Mouse (Mus musculus) kidney, embryonic 14.5 days (tissue): ENCODE data around the gene Zfp597. TPM values are rescaled to one million over a fixed set of nuclear protein-coding genes. Genes with fewer than 3 reads are reported as not detected.

Experiments
- ATAC-seq: fragments of 200-750 bp; cut with Nextera tagmentation; 2 replicates; pipeline ENCODE4 v1.8.0; 2017; ENCODE audit warnings: moderate number of reproducible peaks, mild to moderate bottlenecking, moderate TSS enrichment, moderate library complexity; ENCODE audit not compliant: low FRiP score, low TSS enrichment
- H3K27ac ChIP-seq: fragments of 300-500 bp; sonication (generic); 2 replicates; pipeline ENCODE4 v1.5.1; 2014; ENCODE audit warnings: low read depth, mild to moderate bottlenecking, low read length, moderate library complexity, mixed read lengths
- H3K27me3 ChIP-seq: fragments of 300-500 bp; sonication (generic); 2 replicates; pipeline ENCODE4 v1.6.1; 2014; ENCODE audit warnings: mild to moderate bottlenecking, low read length; ENCODE audit not compliant: control insufficient read depth, insufficient read depth
- H3K36me3 ChIP-seq: fragments of 300-500 bp; sonication (generic); 2 replicates; pipeline ENCODE4 v1.6.1; 2014; ENCODE audit warnings: low read length, mixed read lengths; ENCODE audit not compliant: control insufficient read depth, insufficient read depth
- H3K4me1 ChIP-seq: fragments of 300-500 bp; sonication (generic); 2 replicates; pipeline ENCODE4 v1.6.1; 2014; ENCODE audit warnings: low read length, mixed read lengths; ENCODE audit not compliant: control insufficient read depth, insufficient read depth
- H3K4me2 ChIP-seq: fragments of 300-500 bp; sonication (generic); replicated peaks from 2 replicates; pipeline ENCODE4 v1.6.1; 2014; ENCODE audit warnings: low read depth, mild to moderate bottlenecking, low read length
- H3K4me3 ChIP-seq: fragments of 300-500 bp; sonication (generic); 2 replicates; pipeline ENCODE4 v1.5.1; 2014; ENCODE audit warnings: mild to moderate bottlenecking, low read length
- H3K9ac ChIP-seq: fragments of 300-500 bp; sonication (generic); 2 replicates; pipeline ENCODE4 v1.6.1; 2014; ENCODE audit warnings: low read depth, mild to moderate bottlenecking, low read length, moderate library complexity
- H3K9me3 ChIP-seq: fragments of 300-500 bp; sonication (generic); 2 replicates; pipeline ENCODE4 v1.6.1; 2016; ENCODE audit warnings: low read length; ENCODE audit not compliant: control insufficient read depth
- WGBS: fragments of 180-500 bp; shearing (Covaris S2); extraction: QIAGEN DNeasy Blood & Tissue Kit; methylation state at CpG from one replicate; pipeline ENCODE4 v1.1.7; 2014; 5-methylcytosine and 5-hydroxymethylcytosine counted together
- polyA plus RNA-seq: library from polyadenylated mRNA; unstranded; fragments of >200 nt; fragmentation: Nextera tagmentation; extraction: Ambion mirVana; gene quantifications from 2 replicates; pipeline ENCODE4 v1.2.1, GENCODE M21; 2014

Gene Zfp597
- polyA plus RNA-seq, 1 experiment from 2014 or later, result 7.1 TPM

GRCm38 (mm10) chr16:3908537-3909111 is 24.3 kb upstream of the Zfp597 start, which contains the start of the genes 1700037C18Rik and Cluap1:
Gene 1700037C18Rik, minus strand, starts transcription at chr16:3908689.
Gene Cluap1, plus strand, starts transcription at chr16:3908801.
- Histone ChIP-seq H3K27ac (peak within 1 kb of the TSS; percentile 49; the same call in 1 of the 2 replicates), H3K9ac (peak within 1 kb of the TSS; percentile 55), H3K9me3 (no peaks in the 10 kb centered on the region), H3K4me1 (peaks cover 7% of the 10 kb centered on the region), H3K27me3 (no peaks in the 10 kb centered on the region), H3K4me3 (peak within 1 kb of the TSS; percentile 47), H3K36me3 (peaks cover 43% of the 10 kb centered on the region), H3K4me2 (peak within 1 kb of the TSS; percentile 75)
- peak; percentile 98 for ATAC-seq
- under 1% methylated on average over 33 of the region's 33 CpGs for WGBS

GRCm38 (mm10) chr16:3907471-3907870 is 23.1 kb upstream of the Zfp597 start:
- no peak overlapping the region for H3K9ac ChIP-seq
- no peak overlapping the region for H3K4me2 ChIP-seq
- WGBS, result 85% methylated on average over 2 of the region's 2 CpGs
- H3K4me3 ChIP-seq, result no peak overlapping the region
- H3K27me3 ChIP-seq, result no peaks in the 10 kb centered on the region
- H3K27ac ChIP-seq, result no peak overlapping the region
- peaks cover 43% of the 10 kb centered on the region for H3K36me3 ChIP-seq
- H3K9me3 ChIP-seq, result no peaks in the 10 kb centered on the region
- no peak for ATAC-seq
- H3K4me1 ChIP-seq, result peaks cover 7% of the 10 kb centered on the region

GRCm38 (mm10) chr16:3896553-3896952 is 12.2 kb upstream of the Zfp597 start:
- no peaks in the 10 kb centered on the region for H3K27me3 ChIP-seq
- H3K36me3 ChIP-seq, result peaks cover 48% of the 10 kb centered on the region
- H3K4me2 ChIP-seq, result no peak overlapping the region
- no peak overlapping the region for H3K4me3 ChIP-seq
- no peaks in the 10 kb centered on the region for H3K9me3 ChIP-seq
- H3K9ac ChIP-seq, result no peak overlapping the region
- H3K27ac ChIP-seq, result no peak overlapping the region
- ATAC-seq, result no peak
- 90% methylated on average over 1 of the region's 1 CpGs for whole genome bisulfite sequencing
- H3K4me1 ChIP-seq, result no peaks in the 10 kb centered on the region

GRCm38 (mm10) chr16:3896046-3896445 is 11.7 kb upstream of the Zfp597 start:
- H3K4me1 ChIP-seq, result no peaks in the 10 kb centered on the region
- no peak overlapping the region for H3K9ac ChIP-seq
- H3K27ac ChIP-seq, result no peak overlapping the region
- H3K9me3 ChIP-seq, result no peaks in the 10 kb centered on the region
- no peaks in the 10 kb centered on the region for H3K27me3 ChIP-seq
- WGBS, result 80% methylated on average over 6 of the region's 6 CpGs
- no peak overlapping the region for H3K4me3 ChIP-seq
- H3K36me3 ChIP-seq, result peaks cover 42% of the 10 kb centered on the region
- no peak for ATAC-seq
- no peak overlapping the region for H3K4me2 ChIP-seq

- H3K9me3 ChIP-seq, result no peaks in the 10 kb centered on the region
- 67% methylated on average over 9 of the region's 9 CpGs for WGBS
- peaks cover 35% of the 10 kb centered on the region for H3K36me3 ChIP-seq
- ATAC-seq, result no peak
- peak overlapping the region; percentile 9; the same call in 1 of the 2 replicates for H3K27ac ChIP-seq
- no peak overlapping the region for H3K9ac ChIP-seq
- H3K4me2 ChIP-seq, result no peak overlapping the region
- H3K27me3 ChIP-seq, result no peaks in the 10 kb centered on the region
- H3K4me1 ChIP-seq, result no peaks in the 10 kb centered on the region
- no peak overlapping the region for H3K4me3 ChIP-seq
Observed at GRCm38 (mm10) chr16:3895173-3895792, 10.9 kb upstream of the Zfp597 start.

- Histone ChIP-seq H3K4me2 (no peak overlapping the region), H3K4me3 (no peak overlapping the region), H3K27me3 (no peaks in the 10 kb centered on the region), H3K27ac (no peak overlapping the region), H3K9me3 (no peaks in the 10 kb centered on the region), H3K9ac (no peak overlapping the region), H3K36me3 (peaks cover 19% of the 10 kb centered on the region), H3K4me1 (no peaks in the 10 kb centered on the region)
- ATAC-seq, result no peak
- 53% methylated on average over 3 of the region's 3 CpGs for WGBS
Observed at GRCm38 (mm10) chr16:3893739-3894138, 9.4 kb upstream of the Zfp597 start.

GRCm38 (mm10) chr16:3891621-3892295 is 7.4 kb upstream of the Zfp597 start:
- H3K27me3 ChIP-seq, result no peaks in the 10 kb centered on the region
- WGBS, result 92% methylated on average over 14 of the region's 14 CpGs
- H3K4me3 ChIP-seq, result no peak overlapping the region
- no peak overlapping the region for H3K27ac ChIP-seq
- H3K9me3 ChIP-seq, result no peaks in the 10 kb centered on the region
- H3K36me3 ChIP-seq, result 0 out of 2 replicates have a peak, but pooled peaks cover 4% of the 10 kb centered on the region
- no peaks in the 10 kb centered on the region for H3K4me1 ChIP-seq
- H3K4me2 ChIP-seq, result no peak overlapping the region
- ATAC-seq, result no peak
- no peak overlapping the region for H3K9ac ChIP-seq

- H3K4me3 ChIP-seq, result peak overlapping the region; percentile 94
- no peaks in the 10 kb centered on the region for H3K27me3 ChIP-seq
- peak; percentile 13; the same call in 1 of the 2 replicates for ATAC-seq
- H3K9ac ChIP-seq, result peak overlapping the region; percentile 90
- peak overlapping the region; percentile 86 for H3K27ac ChIP-seq
- no peaks in the 10 kb centered on the region for H3K9me3 ChIP-seq
- H3K4me1 ChIP-seq, result peaks cover 7% of the 10 kb centered on the region; the same call in 1 of the 2 replicates
- peak overlapping the region; percentile 75 for H3K4me2 ChIP-seq
- under 1% methylated on average over 10 of the region's 10 CpGs for WGBS
- no peaks in the 10 kb centered on the region for H3K36me3 ChIP-seq
Observed at GRCm38 (mm10) chr16:3885065-3885670, 807 bp upstream of the Zfp597 start.
